ENCODE assay signal across 12 mouse cellular contexts in the genomic region with DNA sequence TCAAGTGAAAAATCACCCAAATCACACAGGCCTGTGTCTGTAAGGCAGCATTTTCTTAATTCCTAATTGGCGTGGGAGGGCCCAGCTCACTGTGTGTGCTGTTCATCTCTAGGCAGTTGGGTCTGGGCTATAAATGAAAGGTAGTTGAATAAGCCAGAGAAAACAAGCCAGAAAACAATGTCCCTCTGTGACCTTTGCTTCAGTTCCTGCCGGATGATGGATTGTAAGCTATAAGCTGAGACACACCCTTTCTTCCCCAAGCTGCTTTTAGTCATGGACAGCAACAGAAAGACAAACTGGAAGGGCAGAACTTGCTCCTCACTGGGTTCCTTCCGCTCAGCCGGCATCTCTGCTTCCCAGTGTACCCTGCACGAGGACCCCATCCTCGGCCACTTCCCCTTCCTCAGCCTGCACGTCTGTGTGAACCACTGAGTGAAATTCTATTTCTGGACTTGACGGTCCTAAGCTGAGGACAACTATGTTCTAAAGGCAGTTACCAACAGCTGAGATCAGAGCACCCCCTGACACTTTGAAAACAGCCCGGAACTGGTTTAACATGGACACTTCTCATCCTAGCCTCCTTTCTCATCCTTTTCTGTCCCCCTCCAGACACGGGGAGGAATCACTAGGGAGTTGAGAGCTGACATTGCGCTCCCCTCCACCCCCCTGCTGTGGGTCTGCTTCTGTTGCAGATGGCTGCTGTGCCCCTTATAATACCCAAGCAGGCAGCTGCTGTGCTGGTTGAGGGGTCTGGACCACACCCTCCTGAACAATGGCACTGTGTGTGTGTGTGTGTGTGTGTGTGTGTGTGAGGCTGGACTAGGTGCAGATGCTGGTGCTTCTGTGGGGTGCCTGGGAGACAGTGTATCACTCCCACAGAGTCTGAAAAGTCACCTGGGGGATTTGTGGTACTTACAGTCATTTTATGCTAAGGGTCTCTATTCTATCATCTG. TPM values are rescaled to one million over a fixed set of nuclear protein-coding genes. Genes with fewer than 3 reads are reported as not detected.
DNase-seq lines count a peak whose midpoint lies in the region; ATAC-seq and TF ChIP-seq lines count a peak whose summit lies in the region.
"Had no signal": no experiment of that assay in that cellular context is flagged by ENCODE, and none has a peak within 500 bp of the region (broad histone marks: within the 10 kb centered on the region; RNA-seq: fewer than 3 reads in every experiment).

No protein-coding gene starts in this region.

- TF ChIP-seq POLR2A in embryonic fibroblast, embryonic 13.5 days (IDR thresholded peaks at IDR 0.05; ENCODE audit: low read depth, low read length) = no peak

- 46% methylated on average over 11 of the region's 11 CpGs for WGBS in lung, embryonic 15.5 days
- WGBS in forebrain, embryonic 16.5 days = 60% methylated on average over 11 of the region's 11 CpGs

- no peak overlapping the region for H3K4me3 ChIP-seq in lung, embryonic 15.5 days
- no peak overlapping the region for H3K4me3 ChIP-seq in embryonic fibroblast, embryonic 13.5 days (ENCODE audit: insufficient read depth, low read length)
- no peak overlapping the region for H3K4me3 ChIP-seq in layer of hippocampus, adult 2 months
- H3K4me3 ChIP-seq in forebrain, embryonic 16.5 days (replicated peaks; ENCODE audit: low read length) = no peak overlapping the region
- H3K4me3 ChIP-seq: limb, embryonic 13.5 days had no signal

- no peak overlapping the region for H3K9ac ChIP-seq in lung, embryonic 15.5 days
- no peak overlapping the region for H3K9ac ChIP-seq in forebrain, embryonic 16.5 days (replicated peaks; ENCODE audit: low read depth, low read length)
- H3K9ac ChIP-seq: limb, embryonic 13.5 days had no signal

- H3K27me3 ChIP-seq in lung, embryonic 15.5 days = no peaks in the 10 kb centered on the region
- H3K27me3 ChIP-seq in forebrain, embryonic 16.5 days (replicated peaks; ENCODE audit: control insufficient read depth, insufficient read depth, low read length) = no peaks in the 10 kb centered on the region
- H3K27me3 ChIP-seq: limb, embryonic 13.5 days; Patski had no signal

- no peak overlapping the region for H3K4me2 ChIP-seq in lung, embryonic 15.5 days
- H3K4me2 ChIP-seq in forebrain, embryonic 16.5 days (ENCODE audit: low read length) = no peak overlapping the region
- H3K4me2 ChIP-seq: limb, embryonic 13.5 days had no signal

- H3K4me1 ChIP-seq in lung, embryonic 15.5 days = peaks cover 9% of the 10 kb centered on the region; the same call in 1 of the 2 replicates
- peaks cover 2% of the 10 kb centered on the region; the same call in 1 of the 2 replicates for H3K4me1 ChIP-seq in embryonic fibroblast, embryonic 13.5 days (ENCODE audit: control insufficient read depth, insufficient read depth, low read length)
- H3K4me1 ChIP-seq in forebrain, embryonic 16.5 days (replicated peaks; ENCODE audit: control insufficient read depth, insufficient read depth, low read length) = 0 out of 2 replicates have a peak, but pooled peaks cover 3% of the 10 kb centered on the region

- H3K9me3 ChIP-seq in lung, embryonic 15.5 days = no peaks in the 10 kb centered on the region
- H3K9me3 ChIP-seq in forebrain, embryonic 16.5 days (ENCODE audit: control insufficient read depth, low read length) = peaks cover 4% of the 10 kb centered on the region; the same call in 1 of the 2 replicates

- ATAC-seq in lung, embryonic 15.5 days (ENCODE audit: borderline replicate concordance, extremely low read depth, low FRiP score, low TSS enrichment) = no peak; the same call in 1 of the 2 replicates
- peak; percentile 37; the same call in 1 of the 2 replicates for ATAC-seq in megakaryocyte progenitor cell, adult 5-6 weeks (replicated peaks; ENCODE audit: poor library complexity)
- no peak for ATAC-seq in forebrain, embryonic 16.5 days
- ATAC-seq: Patski had no signal

- TF ChIP-seq CTCF in embryonic fibroblast, embryonic 13.5 days (IDR thresholded peaks at IDR 0.05; ENCODE audit: borderline replicate concordance, insufficient read depth, low read length) = no peak
- no peak for TF ChIP-seq CTCF in layer of hippocampus, adult 2 months (conservative IDR thresholded peaks at IDR 0.05)

- DNase-seq in lung, postnatal 25 days (ENCODE audit: low spot score) = no peak
- peak; percentile 63 for DNase-seq in R1 (ENCODE audit: low read depth, low spot score)
- no peak for DNase-seq in layer of hippocampus, adult 2 months (ENCODE audit: low spot score in 2 of 2)
- DNase-seq in cerebellum, postnatal 4 days (ENCODE audit: low spot score in 2 of 2) = no peak
- DNase-seq: cerebellum, adult 18-20 months; thymus, postnatal 4 days had no signal

- H3K27ac ChIP-seq in lung, embryonic 15.5 days = peak overlapping the region; percentile 32; the same call in 1 of the 2 replicates
- peak overlapping the region; percentile 46; the same call in 1 of the 2 replicates for H3K27ac ChIP-seq in embryonic fibroblast, embryonic 13.5 days (ENCODE audit: insufficient read depth, low read length)
- no peak overlapping the region for H3K27ac ChIP-seq in layer of hippocampus, adult 2 months
- no peak overlapping the region for H3K27ac ChIP-seq in forebrain, embryonic 16.5 days (ENCODE audit: low read length)
- H3K27ac ChIP-seq: limb, embryonic 13.5 days had no signal

- no peaks in the 10 kb centered on the region for H3K36me3 ChIP-seq in lung, embryonic 15.5 days
- H3K36me3 ChIP-seq in forebrain, embryonic 16.5 days (ENCODE audit: control insufficient read depth, insufficient read depth) = no peaks in the 10 kb centered on the region
- H3K36me3 ChIP-seq: limb, embryonic 13.5 days had no signal

RNA-seq across cellular contexts. Expression of gene Slc12a8, which starts 12.7 kb away (rescaled TPM):
- 0.40 and 0.64 TPM in 2 replicates for polyA plus RNA-seq in lung, embryonic 15.5 days (2015; fragmentation: Nextera tagmentation; extraction: Ambion mirVana)
- polyA plus RNA-seq in embryonic fibroblast, embryonic 13.5 days (2011; ENCODE audit: insufficient read length, low read depth, missing spikeins) = 0.43 and 0.91 TPM in 2 replicates
- not detected in 2 replicates for total RNA-seq in megakaryocyte progenitor cell, adult 5-6 weeks (2015)
- total RNA-seq in megakaryocyte progenitor cell, adult 5-6 weeks (2017) = not detected in 2 replicates
- under 1 TPM; 0.64 to 0.71 TPM for total RNA-seq in layer of hippocampus, adult 2 months (2021)
- polyA plus RNA-seq in forebrain, embryonic 16.5 days (2015; fragmentation: Nextera tagmentation; extraction: Ambion mirVana) = 0.92 and 1.1 TPM in 2 replicates

Comparison
In these comparisons a context has a peak if more than half of its experiments do, and no peak if none do; other contexts are left out.
1. H3K27ac ChIP-seq: peak in lung, embryonic 15.5 days (single experiment) and embryonic fibroblast, embryonic 13.5 days (single experiment); none in layer of hippocampus, adult 2 months (single experiment) and forebrain, embryonic 16.5 days (single experiment).